Mouse (Mus musculus): ENCODE measurements around the gene Ldhc. TPM values are rescaled to one million over a fixed set of nuclear protein-coding genes. Genes with fewer than 3 reads are reported as not detected.

Gene Ldhc
- polyA plus RNA-seq, 1 experiment, result not detected

DNA sequence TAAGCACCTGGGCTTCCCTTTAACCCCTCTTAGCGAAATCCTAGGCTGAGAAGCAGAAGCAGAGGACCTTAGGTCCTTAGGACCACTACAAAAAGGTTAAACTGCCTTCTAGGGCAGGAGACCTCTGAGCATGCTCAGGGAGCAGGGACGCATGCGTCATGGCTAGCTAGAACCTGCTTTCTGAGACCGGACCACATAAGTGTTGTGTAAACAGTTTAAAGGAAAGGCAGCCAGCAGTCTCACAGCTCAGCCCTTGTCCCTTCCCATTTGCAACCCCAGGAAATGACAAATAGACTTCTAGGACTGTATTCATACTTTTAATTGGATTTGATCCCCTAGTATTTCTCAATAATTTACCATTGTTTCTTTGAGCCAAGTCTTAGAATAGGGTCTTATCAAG, 20.7 kb upstream of the Ldhc start:
- TF ChIP-seq CTCF (IDR thresholded peaks at IDR 0.05; ENCODE audit: insufficient read depth, low read length) (no peak), POLR2A (IDR thresholded peaks at IDR 0.05; ENCODE audit: borderline replicate concordance, extremely low read depth, low read depth, low read length) (no peak)
- no peak overlapping the region for H3K4me3 ChIP-seq (replicated peaks; ENCODE audit: extremely low read depth, low read depth, low read length)
- 30% methylated on average over 4 of the region's 4 CpGs for WGBS
- no peak for DNase-seq
- H3K4me1 ChIP-seq (ENCODE audit: control insufficient read depth, insufficient read depth, low read length), result peaks cover 28% of the 10 kb centered on the region

DNA sequence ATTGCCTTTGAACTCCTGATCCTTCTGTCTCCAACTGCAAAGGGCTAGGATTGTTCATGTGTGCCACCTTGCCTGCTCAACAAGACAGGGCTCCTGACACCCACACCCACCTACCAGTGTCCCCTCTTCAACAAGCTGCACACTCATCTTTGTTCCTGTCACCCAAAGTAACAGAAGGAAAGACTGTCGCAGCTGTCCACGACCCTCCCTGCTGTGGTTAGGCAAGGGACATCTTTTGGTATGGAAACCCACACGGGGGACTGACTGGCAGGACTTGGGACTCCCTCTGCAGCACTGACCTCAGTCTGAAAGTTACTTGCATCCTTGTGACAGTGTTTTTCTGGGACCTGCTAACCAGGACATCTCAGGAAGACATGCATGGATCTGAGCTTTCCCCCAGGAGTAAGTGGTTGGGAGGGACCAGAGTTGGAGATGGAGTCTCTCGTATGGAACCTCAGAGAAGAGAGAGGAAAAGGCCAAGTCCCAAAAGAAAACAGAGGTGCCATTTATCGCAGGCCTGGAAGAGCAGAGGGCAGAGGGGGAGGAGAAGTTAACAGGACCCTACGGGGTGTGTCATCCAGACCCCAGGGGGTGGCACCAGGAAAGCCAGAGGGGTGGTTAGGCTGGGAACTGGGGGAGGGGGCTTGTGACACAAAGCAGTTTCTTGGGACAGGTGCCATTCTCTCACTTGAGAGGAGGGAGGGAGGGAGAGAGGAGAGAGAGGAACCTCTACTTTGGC, 20.0 kb upstream of the Ldhc start, which contains the start of gene Ldha:
TSS of gene Ldha (plus strand) at position 689 of the 739 bp plus-strand sequence.
- 55% methylated on average over 6 of the region's 6 CpGs for WGBS
- H3K4me3 ChIP-seq (replicated peaks; ENCODE audit: extremely low read depth, low read depth, low read length), result no peak within 1 kb of the TSS

DNA sequence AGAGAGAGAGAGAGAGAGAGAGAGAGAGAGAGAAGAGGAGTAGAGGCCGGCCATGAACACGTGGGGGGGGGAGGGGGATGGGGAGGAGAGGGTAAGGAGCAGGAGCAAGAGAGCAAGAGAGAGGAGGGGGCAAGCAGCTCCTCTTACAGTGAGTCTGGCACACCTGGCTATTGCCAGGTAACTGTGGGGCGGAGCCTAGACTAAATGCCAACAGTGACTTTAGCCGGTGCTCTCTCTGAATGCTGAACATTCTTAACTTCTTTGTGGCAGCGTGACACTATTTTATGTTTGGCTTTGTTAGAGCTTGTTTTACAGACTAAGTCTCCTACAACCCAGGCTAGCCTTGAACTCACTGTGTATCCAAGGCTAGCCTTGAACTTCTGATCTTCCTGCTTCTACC, 18.7 kb upstream of the Ldhc start:
- WGBS, result 46% methylated on average over 5 of the region's 5 CpGs
- DNase-seq, result no peak
- TF ChIP-seq CTCF (IDR thresholded peaks at IDR 0.05; ENCODE audit: insufficient read depth, low read length) (no peak), POLR2A (IDR thresholded peaks at IDR 0.05; ENCODE audit: borderline replicate concordance, extremely low read depth, low read depth, low read length) (no peak)
- H3K4me3 ChIP-seq (replicated peaks; ENCODE audit: extremely low read depth, low read depth, low read length), result no peak overlapping the region
- H3K4me1 ChIP-seq (ENCODE audit: control insufficient read depth, insufficient read depth, low read length), result peaks cover 28% of the 10 kb centered on the region

More for the DNA sequence above, 20.0 kb upstream of the Ldhc start, which contains the start of gene Ldha:
- no peak for DNase-seq
- peaks cover 28% of the 10 kb centered on the region for H3K4me1 ChIP-seq (ENCODE audit: control insufficient read depth, insufficient read depth, low read length)
- TF ChIP-seq POLR2A (IDR thresholded peaks at IDR 0.05; ENCODE audit: borderline replicate concordance, extremely low read depth, low read depth, low read length) (no peak), CTCF (IDR thresholded peaks at IDR 0.05; ENCODE audit: insufficient read depth, low read length) (no peak)

DNA sequence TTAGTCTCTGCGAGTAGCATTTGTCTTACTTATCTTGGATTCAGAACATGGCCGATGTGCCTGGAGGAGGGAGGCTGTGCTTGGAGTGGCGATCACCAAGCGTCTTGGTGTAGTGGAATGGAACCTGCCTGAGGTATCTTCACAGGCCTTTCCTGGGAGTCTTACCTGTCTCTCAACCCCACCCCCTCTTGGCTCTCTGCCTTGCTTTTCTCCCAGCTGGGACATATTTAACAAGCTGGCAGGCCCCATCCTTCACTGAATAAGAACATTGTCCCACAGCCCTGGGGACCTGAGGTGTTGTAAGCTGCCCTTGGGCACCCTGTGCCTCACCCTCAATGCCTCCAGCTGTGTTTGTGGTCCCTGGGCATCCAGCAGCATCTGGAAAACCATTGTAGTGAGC, 17.4 kb upstream of the Ldhc start:
- Histone ChIP-seq H3K4me1 (ENCODE audit: control insufficient read depth, insufficient read depth, low read length) (peaks cover 22% of the 10 kb centered on the region), H3K4me3 (replicated peaks; ENCODE audit: extremely low read depth, low read depth, low read length) (no peak overlapping the region)
- WGBS, result 87% methylated on average over 4 of the region's 4 CpGs
- no peak for DNase-seq
- TF ChIP-seq CTCF (IDR thresholded peaks at IDR 0.05; ENCODE audit: insufficient read depth, low read length), result no peak
- no peak for TF ChIP-seq POLR2A (IDR thresholded peaks at IDR 0.05; ENCODE audit: borderline replicate concordance, extremely low read depth, low read depth, low read length)

DNA sequence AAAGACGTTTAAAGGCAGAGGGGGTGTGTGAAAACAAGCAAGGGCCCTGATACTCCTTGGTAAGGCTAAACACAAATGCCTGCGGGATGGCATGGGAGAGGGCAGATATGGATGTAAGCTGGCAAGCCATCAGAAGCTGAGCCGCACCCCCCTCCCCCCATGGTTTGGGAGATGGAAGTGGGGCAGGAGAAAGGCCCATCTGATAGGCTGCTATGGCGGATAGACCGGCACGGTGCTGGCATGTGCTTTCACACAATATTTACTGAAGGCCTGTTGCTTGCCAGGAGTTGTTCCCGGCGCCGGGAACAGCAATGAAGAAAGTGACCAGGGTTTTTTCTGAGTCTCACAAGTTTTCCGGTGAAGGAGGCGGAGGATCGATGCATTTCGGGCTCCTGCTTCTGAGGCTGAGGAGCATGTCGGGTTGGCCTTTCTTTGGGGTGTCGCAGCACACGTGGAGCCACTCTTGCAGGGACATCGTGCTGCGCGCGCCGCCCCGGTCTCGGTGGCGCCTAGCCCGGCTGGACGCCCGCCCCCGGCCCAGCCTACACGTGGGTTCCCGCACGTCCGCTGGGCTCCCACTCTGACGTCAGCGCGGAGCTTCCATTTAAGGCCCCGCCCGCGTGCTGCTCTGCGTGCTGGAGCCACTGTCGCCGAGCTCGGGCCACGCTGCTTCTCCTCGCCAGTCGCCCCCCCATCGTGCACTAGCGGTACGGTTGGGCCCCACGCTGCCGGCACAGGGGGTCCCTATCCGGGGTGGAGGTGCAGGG, 15.6 kb upstream of the Ldhc start:
- DNase-seq, result peak; percentile 94
- WGBS, result under 1% methylated on average over 51 of the region's 51 CpGs
- Histone ChIP-seq H3K4me1 (ENCODE audit: control insufficient read depth, insufficient read depth, low read length) (peaks cover 8% of the 10 kb centered on the region), H3K4me3 (replicated peaks; ENCODE audit: extremely low read depth, low read depth, low read length) (peak overlapping the region; percentile 60)
- TF ChIP-seq POLR2A (IDR thresholded peaks at IDR 0.05; ENCODE audit: borderline replicate concordance, extremely low read depth, low read depth, low read length) (peak; percentile 99), CTCF (IDR thresholded peaks at IDR 0.05; ENCODE audit: insufficient read depth, low read length) (no peak)

DNA sequence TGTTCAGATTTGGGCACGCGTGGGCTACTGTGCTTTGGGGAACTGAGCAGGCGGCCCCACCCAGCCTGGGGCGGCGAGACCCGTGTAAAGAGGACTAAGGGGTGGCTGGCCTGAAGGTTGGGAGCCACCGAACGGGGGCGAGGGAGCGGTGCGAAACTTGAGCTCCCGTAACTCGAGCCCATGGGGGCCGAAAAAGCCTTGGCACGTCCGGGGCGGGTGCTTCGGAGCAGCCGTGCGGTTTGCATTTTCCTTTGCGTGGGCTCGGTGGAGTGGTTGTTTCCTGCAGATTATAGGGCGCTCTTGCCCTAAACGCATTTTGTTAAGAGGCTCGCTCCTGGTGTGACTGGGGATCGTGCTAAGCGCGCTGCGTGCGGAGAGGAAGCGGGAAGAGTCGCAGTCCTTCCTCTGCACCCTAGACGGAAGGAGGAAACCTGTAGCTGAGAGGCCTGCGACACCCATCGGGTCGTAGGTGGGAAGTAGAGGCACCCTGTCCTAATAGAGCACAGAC, 15.0 kb upstream of the Ldhc start:
- peak; percentile 23; the same call in 1 of the 2 replicates for TF ChIP-seq POLR2A (IDR thresholded peaks at IDR 0.05; ENCODE audit: borderline replicate concordance, extremely low read depth, low read depth, low read length)
- TF ChIP-seq CTCF (IDR thresholded peaks at IDR 0.05; ENCODE audit: insufficient read depth, low read length), result no peak
- no peak for DNase-seq
- Histone ChIP-seq H3K4me1 (ENCODE audit: control insufficient read depth, insufficient read depth, low read length) (peaks cover 5% of the 10 kb centered on the region; the same call in 1 of the 2 replicates), H3K4me3 (replicated peaks; ENCODE audit: extremely low read depth, low read depth, low read length) (peak overlapping the region; percentile 60)
- WGBS, result under 1% methylated on average over 36 of the region's 36 CpGs

DNA sequence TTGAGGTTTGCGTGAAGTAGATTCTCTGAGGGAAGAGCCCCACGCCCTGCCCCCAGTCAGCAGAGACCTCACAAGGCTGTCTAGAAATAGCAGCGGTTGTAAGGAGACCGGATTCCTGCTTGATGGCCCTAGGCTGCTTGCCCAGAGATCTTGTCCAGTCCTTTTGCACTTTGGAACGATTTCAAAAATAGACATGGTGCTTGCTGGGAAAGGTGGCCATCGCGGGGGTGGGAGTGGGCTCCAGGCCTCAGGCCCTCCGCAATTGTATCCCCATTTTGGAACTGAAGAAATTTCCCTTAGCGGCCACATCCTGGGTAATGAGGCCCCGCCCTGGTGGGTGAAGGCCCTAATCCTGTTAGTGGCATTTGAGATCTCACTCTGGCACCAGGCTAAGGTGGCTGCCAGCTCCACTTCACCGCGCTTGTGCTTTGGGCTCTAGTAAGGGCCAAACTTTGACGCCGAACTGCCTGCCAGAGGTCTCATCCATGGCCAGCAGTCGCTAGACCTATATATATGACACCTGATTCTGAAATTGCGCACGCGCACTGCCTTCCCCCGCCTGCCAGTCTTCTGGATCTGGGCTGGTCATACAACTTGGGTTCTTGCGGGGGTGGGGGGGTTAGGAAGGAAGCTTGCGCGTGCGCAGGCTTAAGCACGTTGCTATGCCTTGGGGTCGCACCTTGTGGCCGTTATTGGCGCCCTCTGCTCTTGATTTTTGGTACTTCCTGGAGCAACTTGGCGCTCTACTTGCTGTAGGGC, 14.3 kb upstream of the Ldhc start:
- 2% methylated on average over 28 of the region's 28 CpGs for WGBS
- peak; percentile 50 for DNase-seq
- TF ChIP-seq CTCF (IDR thresholded peaks at IDR 0.05; ENCODE audit: insufficient read depth, low read length) (0 out of 2 replicates have a peak, but pooled peaks have one; percentile 9), POLR2A (IDR thresholded peaks at IDR 0.05; ENCODE audit: borderline replicate concordance, extremely low read depth, low read depth, low read length) (peak; percentile 44; the same call in 1 of the 2 replicates)
- H3K4me1 ChIP-seq (ENCODE audit: control insufficient read depth, insufficient read depth, low read length), result peaks cover 5% of the 10 kb centered on the region; the same call in 1 of the 2 replicates
- peak overlapping the region; percentile 60 for H3K4me3 ChIP-seq (replicated peaks; ENCODE audit: extremely low read depth, low read depth, low read length)

DNA sequence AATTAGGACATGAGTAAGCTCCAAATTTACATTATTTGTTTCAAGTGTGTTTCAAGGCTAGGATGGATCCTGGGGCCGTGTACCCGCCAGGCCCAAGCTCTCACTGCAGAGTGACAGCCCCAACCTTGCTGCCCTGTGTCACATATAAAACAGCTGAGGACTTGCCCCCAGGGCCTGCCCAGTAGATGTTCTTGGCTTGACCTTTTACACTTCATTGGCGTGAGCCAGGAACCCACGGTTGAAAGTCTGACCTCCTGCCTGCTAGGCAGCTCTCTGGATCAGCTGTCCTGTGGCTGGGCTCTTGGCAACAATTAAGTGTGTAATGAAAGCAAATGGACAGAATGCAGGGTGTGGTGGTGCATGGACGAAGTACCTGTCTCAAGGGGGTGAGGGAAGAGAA, 11.7 kb upstream of the Ldhc start:
- 80% methylated on average over 5 of the region's 5 CpGs for WGBS
- no peak for DNase-seq
- TF ChIP-seq CTCF (IDR thresholded peaks at IDR 0.05; ENCODE audit: insufficient read depth, low read length) (no peak), POLR2A (IDR thresholded peaks at IDR 0.05; ENCODE audit: borderline replicate concordance, extremely low read depth, low read depth, low read length) (no peak)
- Histone ChIP-seq H3K4me3 (replicated peaks; ENCODE audit: extremely low read depth, low read depth, low read length) (no peak overlapping the region), H3K4me1 (ENCODE audit: control insufficient read depth, insufficient read depth, low read length) (peaks cover 5% of the 10 kb centered on the region; the same call in 1 of the 2 replicates)

DNA sequence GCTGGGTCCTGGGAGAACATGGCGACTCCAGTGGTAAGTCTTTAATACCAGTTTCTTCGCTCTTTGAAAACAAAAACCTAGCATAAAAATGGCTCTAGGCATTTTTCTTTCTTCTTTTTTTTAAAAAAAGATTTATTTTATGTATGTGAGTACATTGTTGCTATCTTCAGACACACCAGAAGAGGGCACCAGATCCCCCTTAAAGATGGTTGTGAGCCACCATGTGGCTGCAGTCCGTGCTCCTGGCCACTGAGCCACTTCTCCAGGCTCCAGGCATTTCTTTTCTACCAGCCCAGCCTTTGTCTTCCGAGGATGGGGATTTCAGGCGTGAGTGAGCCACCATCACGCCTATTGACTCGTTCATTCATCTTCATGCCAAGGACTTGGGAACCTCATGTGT, 10.0 kb upstream of the Ldhc start:
- WGBS, result 78% methylated on average over 7 of the region's 7 CpGs
- Histone ChIP-seq H3K4me1 (ENCODE audit: control insufficient read depth, insufficient read depth, low read length) (no peaks in the 10 kb centered on the region), H3K4me3 (replicated peaks; ENCODE audit: extremely low read depth, low read depth, low read length) (no peak overlapping the region)
- TF ChIP-seq CTCF (IDR thresholded peaks at IDR 0.05; ENCODE audit: insufficient read depth, low read length), result no peak
- TF ChIP-seq POLR2A (IDR thresholded peaks at IDR 0.05; ENCODE audit: borderline replicate concordance, extremely low read depth, low read depth, low read length), result no peak
- DNase-seq, result no peak

Measured in lung, adult 2 months (tissue).